Mouse (Mus musculus) erythroblast, embryonic 14.5 days (primary cell): Measurements from ENCODE around the gene Ptger4.

Experiments
- GATA1 ChIP-seq: IDR thresholded peaks from 2 replicates; pipeline ENCODE4 v1.6.1; 2012; ENCODE audit warnings: low read length, inconsistent platforms, mixed read lengths
- TAL1 ChIP-seq: IDR thresholded peaks from 3 replicates; pipeline ENCODE4 v1.6.1; 2012; ENCODE audit warnings: low read length, inconsistent platforms, mixed read lengths

- TF ChIP-seq GATA1 (no peak), TAL1 (no peak)
Observed at GRCm38 (mm10) chr15:5194446-5194845, 49.5 kb downstream of the Ptger4 start.
